Mouse (Mus musculus) neural tube, embryonic 11.5 days (tissue): ENCODE measurements around the gene Mrpl47. TPM values are rescaled to one million over a fixed set of nuclear protein-coding genes. Genes with fewer than 3 reads are reported as not detected.

Experiments
- ATAC-seq: fragments of 200-750 bp; cut with Nextera tagmentation; 2 replicates; pipeline ENCODE4 v1.8.0; 2017; ENCODE audit warnings: moderate number of reproducible peaks, mild to moderate bottlenecking, moderate TSS enrichment, moderate library complexity; ENCODE audit not compliant: insufficient read depth, low FRiP score, low TSS enrichment
- DNase-seq: peaks from one replicate; pipeline ENCODE4 v3.0.0-alpha.2; 2015; ENCODE audit warnings: low spot score
- H3K27ac ChIP-seq: fragments of 300-500 bp; sonication (generic); 2 replicates; pipeline ENCODE4 v1.5.1; 2014; ENCODE audit warnings: low read depth, mild to moderate bottlenecking, low read length
- H3K27me3 ChIP-seq: fragments of 300-500 bp; sonication (generic); 2 replicates; pipeline ENCODE4 v1.6.1; 2014; ENCODE audit warnings: mild to moderate bottlenecking, low read length, mixed read lengths; ENCODE audit not compliant: control insufficient read depth, insufficient read depth
- H3K36me3 ChIP-seq: fragments of 300-500 bp; sonication (generic); 2 replicates; pipeline ENCODE4 v1.6.1; 2014; ENCODE audit warnings: mild to moderate bottlenecking, low read length, moderate library complexity, mixed read lengths; ENCODE audit not compliant: control insufficient read depth, insufficient read depth
- H3K4me1 ChIP-seq: fragments of 300-500 bp; sonication (generic); 2 replicates; pipeline ENCODE4 v1.6.1; 2014; ENCODE audit warnings: low read length, mixed read lengths; ENCODE audit not compliant: control insufficient read depth, insufficient read depth
- H3K4me2 ChIP-seq: fragments of 300-500 bp; sonication (generic); 2 replicates; pipeline ENCODE4 v1.6.1; 2014; ENCODE audit warnings: low read depth, mild to moderate bottlenecking, moderate library complexity
- H3K4me3 ChIP-seq: fragments of 300-500 bp; sonication (generic); 2 replicates; pipeline ENCODE4 v1.5.1; 2014; ENCODE audit warnings: low read depth, low read length
- H3K9ac ChIP-seq: fragments of 300-500 bp; sonication (generic); 2 replicates; pipeline ENCODE4 v1.6.1; 2014; ENCODE audit warnings: mild to moderate bottlenecking, low read length
- H3K9me3 ChIP-seq: fragments of 300-500 bp; sonication (generic); 2 replicates; pipeline ENCODE4 v1.6.1; 2016; ENCODE audit warnings: low read length; ENCODE audit not compliant: control insufficient read depth
- whole genome bisulfite sequencing: fragments of 180-500 bp; shearing (Covaris S2); extraction: QIAGEN DNeasy Blood & Tissue Kit; methylation state at CpG from one replicate; pipeline ENCODE4 v1.1.7; 2014; 5-methylcytosine and 5-hydroxymethylcytosine counted together
- polyA plus RNA-seq: library from polyadenylated mRNA; unstranded; fragments of >200 nt; fragmentation: Nextera tagmentation; extraction: Ambion mirVana; gene quantifications from 2 replicates; pipeline ENCODE4 v1.2.1, GENCODE M21; 2014

Gene Mrpl47
- polyA plus RNA-seq, 1 experiment from 2014 or later, result 42.1 TPM

GRCm38 (mm10) chr3:32684631-32685030 lies 52.8 kb downstream of the Mrpl47 start:
- Histone ChIP-seq H3K27me3 (no peaks in the 10 kb centered on the region), H3K9ac (no peak overlapping the region), H3K4me1 (no peaks in the 10 kb centered on the region), H3K9me3 (no peaks in the 10 kb centered on the region), H3K4me3 (no peak overlapping the region), H3K4me2 (no peak overlapping the region), H3K36me3 (no peaks in the 10 kb centered on the region), H3K27ac (no peak overlapping the region)
- no peak for DNase-seq
- WGBS, result 82% methylated on average over 3 of the region's 3 CpGs
- no peak for ATAC-seq

- Histone ChIP-seq H3K27me3 (no peaks in the 10 kb centered on the region), H3K36me3 (no peaks in the 10 kb centered on the region), H3K27ac (no peak overlapping the region), H3K9ac (no peak overlapping the region), H3K4me3 (no peak overlapping the region), H3K4me2 (no peak overlapping the region), H3K4me1 (no peaks in the 10 kb centered on the region), H3K9me3 (no peaks in the 10 kb centered on the region)
- no peak for ATAC-seq
- 85% methylated on average over 11 of the region's 12 CpGs for WGBS
- no peak for DNase-seq
Measured at GRCm38 (mm10) chr3:32682910-32683531, 54.4 kb downstream of the Mrpl47 start.

- Histone ChIP-seq H3K9me3 (no peaks in the 10 kb centered on the region), H3K4me1 (no peaks in the 10 kb centered on the region), H3K4me2 (no peak overlapping the region), H3K9ac (no peak overlapping the region), H3K36me3 (no peaks in the 10 kb centered on the region), H3K4me3 (no peak overlapping the region), H3K27me3 (no peaks in the 10 kb centered on the region), H3K27ac (no peak overlapping the region)
- ATAC-seq (no peak), DNase-seq (no peak)
- 83% methylated on average over 6 of the region's 6 CpGs for WGBS
Measured at GRCm38 (mm10) chr3:32676393-32676792, 61.0 kb downstream of the Mrpl47 start.

Other genes starting within 250 kb of the Mrpl47 start
- gene Kcnmb3, start 245.4 kb downstream of the Mrpl47 start, polyA plus RNA-seq, result not detected in 2 replicates
- gene Zfp639, start 227.3 kb downstream of the Mrpl47 start, polyA plus RNA-seq, result 48.4 TPM in 2 replicates
- gene Mfn1, start 208.1 kb downstream of the Mrpl47 start, polyA plus RNA-seq, result 26.8 and 31.5 TPM in 2 replicates
- gene Gnb4, start 121.0 kb downstream of the Mrpl47 start, polyA plus RNA-seq, result 53.2 and 57.4 TPM in 2 replicates
- gene Actl6a, start 31.3 kb downstream of the Mrpl47 start, polyA plus RNA-seq, result 233 and 237 TPM in 2 replicates
- gene Ndufb5, start 615 bp downstream of the Mrpl47 start, polyA plus RNA-seq, result 280 and 290 TPM in 2 replicates
- gene Usp13, start 79.9 kb upstream of the Mrpl47 start, polyA plus RNA-seq, result 6.3 and 7.6 TPM in 2 replicates